ENCODE assay signal across 9 mouse cellular contexts in the genomic region with DNA sequence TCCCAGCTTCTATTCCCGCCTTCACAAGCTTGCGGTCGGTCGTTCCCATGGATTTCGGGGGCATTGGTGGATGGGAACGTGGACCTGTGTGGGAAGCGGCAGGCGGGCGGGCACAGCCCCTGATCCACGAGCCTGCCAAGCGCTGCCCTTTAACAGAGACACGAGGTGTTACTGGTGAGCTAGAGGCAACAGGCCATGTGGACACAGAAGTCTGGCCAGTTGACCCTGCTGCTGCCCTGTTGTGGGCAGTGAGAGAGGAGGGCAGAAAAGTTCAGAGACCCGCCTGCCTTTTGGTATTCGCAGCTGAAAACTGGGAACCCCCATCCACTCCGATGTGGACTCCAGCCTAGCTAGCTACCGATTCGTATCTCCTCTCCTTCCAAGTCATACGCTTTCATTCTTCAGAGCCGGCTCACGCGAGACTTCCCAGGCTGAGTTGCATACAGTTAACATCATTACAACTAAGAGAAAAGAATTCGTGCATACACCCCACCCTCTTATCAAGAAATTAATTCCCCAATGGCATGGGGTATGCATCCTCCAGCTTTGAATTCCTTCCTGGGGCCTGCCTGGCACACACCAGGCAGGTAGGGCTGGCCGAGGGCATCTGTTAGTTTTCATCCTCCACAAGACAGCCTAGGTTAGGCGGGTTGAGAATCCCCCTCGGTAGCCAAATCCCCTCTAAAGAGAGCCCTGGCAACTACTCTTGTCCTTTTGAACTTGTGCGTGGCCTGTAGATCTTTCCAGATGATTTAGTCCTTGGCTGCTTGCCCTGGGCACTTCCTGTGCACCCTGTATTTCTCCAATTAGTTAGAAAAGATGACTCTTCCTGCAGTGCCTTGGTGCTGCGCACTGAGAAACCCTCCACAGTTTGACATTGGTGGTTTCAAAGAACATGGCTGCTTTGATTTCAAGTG. TPM values are rescaled to one million over a fixed set of nuclear protein-coding genes. Genes with fewer than 3 reads are reported as not detected.
DNase-seq lines count a peak whose midpoint lies in the region; ATAC-seq lines count a peak whose summit lies in the region.
"Had no signal": no experiment of that assay in that cellular context is flagged by ENCODE, and none has a peak within 500 bp of the region (broad histone marks: within the 10 kb centered on the region; RNA-seq: fewer than 3 reads in every experiment).

No protein-coding gene starts in this region.

- H3K4me1 ChIP-seq in hindbrain, embryonic 12.5 days, result peaks cover 31% of the 10 kb centered on the region
- H3K4me1 ChIP-seq in midbrain, embryonic 13.5 days (replicated peaks), result peaks cover 32% of the 10 kb centered on the region

- no peaks in the 10 kb centered on the region for H3K9me3 ChIP-seq in hindbrain, embryonic 12.5 days (replicated peaks)
- no peaks in the 10 kb centered on the region for H3K9me3 ChIP-seq in midbrain, embryonic 13.5 days

- WGBS in hindbrain, embryonic 12.5 days, result 16% methylated on average over 27 of the region's 27 CpGs
- 16% methylated on average over 27 of the region's 27 CpGs for WGBS in midbrain, embryonic 13.5 days

- no peaks in the 10 kb centered on the region for H3K36me3 ChIP-seq in hindbrain, embryonic 12.5 days
- no peaks in the 10 kb centered on the region for H3K36me3 ChIP-seq in midbrain, embryonic 13.5 days

- peak; percentile 97 for DNase-seq in heart, adult 11 months
- DNase-seq in heart, postnatal 25 days (ENCODE audit: low spot score), result no peak
- DNase-seq in adrenal gland, adult 2 months, result peak; percentile 76
- peak; percentile 91 for DNase-seq in fibroblast of lung, adult 2 months (ENCODE audit: low read depth)
- DNase-seq in left cerebral cortex, postnatal 4 days, result peak; percentile 47
- no peak for DNase-seq in B cell, adult 2 months

- peak overlapping the region; percentile 60 for H3K27ac ChIP-seq in hindbrain, embryonic 12.5 days
- H3K27ac ChIP-seq in midbrain, embryonic 13.5 days, result peak overlapping the region; percentile 79

- no peak; the same call in 1 of the 2 replicates for ATAC-seq in hindbrain, embryonic 12.5 days (ENCODE audit: low FRiP score)
- ATAC-seq in midbrain, embryonic 13.5 days, result no peak
- ATAC-seq: Patski had no signal

- peaks cover 10% of the 10 kb centered on the region for H3K27me3 ChIP-seq in hindbrain, embryonic 12.5 days
- peaks cover 9% of the 10 kb centered on the region for H3K27me3 ChIP-seq in midbrain, embryonic 13.5 days
- H3K27me3 ChIP-seq: Patski had no signal

- peak overlapping the region; percentile 60 for H3K9ac ChIP-seq in hindbrain, embryonic 12.5 days
- H3K9ac ChIP-seq in midbrain, embryonic 13.5 days (replicated peaks), result peak overlapping the region; percentile 73

- peak overlapping the region; percentile 81 for H3K4me2 ChIP-seq in hindbrain, embryonic 12.5 days (replicated peaks)
- peak overlapping the region; percentile 78 for H3K4me2 ChIP-seq in midbrain, embryonic 13.5 days (replicated peaks)

- peak overlapping the region; percentile 40 for H3K4me3 ChIP-seq in hindbrain, embryonic 12.5 days
- peak overlapping the region; percentile 43 for H3K4me3 ChIP-seq in midbrain, embryonic 13.5 days (replicated peaks)

- intact Hi-C loops in heart, postnatal 25 days (cut with DNase I), result no loop called here
- intact Hi-C loops in left cerebral cortex, postnatal 4 days (cut with DNase I), result no loop called here

RNA-seq across cellular contexts. Expression of a gene that starts 1.1 kb away (rescaled TPM):
- total RNA-seq in heart, postnatal 25 days (2021), result under 1 TPM; 0.36 to 0.42 TPM
- total RNA-seq in adrenal gland, adult 2 months (2021), result 1 to 10 TPM in 1 of 2 experiments, under 1 TPM in 1; 0.98 to 1.0 TPM
- 0.83 and 1.3 TPM in 2 replicates for polyA plus RNA-seq in adrenal gland, adult 2 months (2012; rRNA removed)
- polyA plus RNA-seq in hindbrain, embryonic 12.5 days (2016; fragmentation: Nextera tagmentation; extraction: Ambion mirVana), result 2.0 and 4.0 TPM in 2 replicates
- total RNA-seq in left cerebral cortex, postnatal 4 days (2021), result 1 to 10 TPM; 2.3 to 2.7 TPM
- 4.0 and 4.9 TPM in 2 replicates for polyA plus RNA-seq in midbrain, embryonic 13.5 days (2015; fragmentation: Nextera tagmentation; extraction: Ambion mirVana)

RNA-seq across cellular contexts. Expression of a gene that starts 12.3 kb away (rescaled TPM):
- total RNA-seq in heart, postnatal 25 days (2021), result 10 to 100 TPM; 30.4 to 36.3 TPM
- 10 to 100 TPM; 54.7 to 70.2 TPM for total RNA-seq in adrenal gland, adult 2 months (2021)
- polyA plus RNA-seq in adrenal gland, adult 2 months (2012; rRNA removed), result 30.6 and 44.4 TPM in 2 replicates
- polyA plus RNA-seq in hindbrain, embryonic 12.5 days (2016; fragmentation: Nextera tagmentation; extraction: Ambion mirVana), result 7.2 and 10.5 TPM in 2 replicates
- total RNA-seq in left cerebral cortex, postnatal 4 days (2021), result 1 to 10 TPM; 1.9 to 2.6 TPM
- 4.4 and 6.5 TPM in 2 replicates for polyA plus RNA-seq in midbrain, embryonic 13.5 days (2015; fragmentation: Nextera tagmentation; extraction: Ambion mirVana)

Comparison
In these comparisons a context has a peak if more than half of its experiments do, and no peak if none do; other contexts are left out.
1. DNase-seq: peak in heart, adult 11 months (single experiment), adrenal gland, adult 2 months (single experiment), fibroblast of lung, adult 2 months (single experiment) and left cerebral cortex, postnatal 4 days (single experiment); none in heart, postnatal 25 days (single experiment) and B cell, adult 2 months (0 of 2).
2. RNA of a gene that starts 12.3 kb away (total RNA-seq): 54.7 to 70.2 TPM in adrenal gland, adult 2 months and 30.4 to 36.3 TPM in heart, postnatal 25 days; 1.9 to 2.6 TPM in left cerebral cortex, postnatal 4 days; every median in the first group is over 4 times any median in the second.